In genomic region chr2:158600517-158600916, GRCm38 (mm10) we compare ENCODE assay signal across 21 mouse cellular contexts. TPM values are rescaled to one million over a fixed set of nuclear protein-coding genes. Genes with fewer than 3 reads are reported as not detected.
DNase-seq lines count a peak whose midpoint lies in the region; ATAC-seq lines count a peak whose summit lies in the region.
"Had no signal": no experiment of that assay in that cellular context is flagged by ENCODE, and none has a peak within 500 bp of the region (broad histone marks: within the 10 kb centered on the region; RNA-seq: fewer than 3 reads in every experiment).

No protein-coding gene starts in this region.

- H3K4me3 ChIP-seq in hindbrain, embryonic 13.5 days: no peak overlapping the region
- no peak overlapping the region for H3K4me3 ChIP-seq in hindbrain, embryonic 10.5 days
- no peak overlapping the region for H3K4me3 ChIP-seq in neural tube, embryonic 14.5 days (ENCODE audit: low read depth, low read length)
- H3K4me3 ChIP-seq in neural tube, embryonic 15.5 days (replicated peaks): no peak overlapping the region
- H3K4me3 ChIP-seq in forebrain, embryonic 14.5 days (ENCODE audit: low read depth, low read length): no peak overlapping the region
- H3K4me3 ChIP-seq: embryonic facial prominence, embryonic 12.5 days; heart, embryonic 10.5 days; hindbrain, embryonic 15.5 days had no signal

- no peak overlapping the region for H3K4me2 ChIP-seq in hindbrain, embryonic 13.5 days
- no peak overlapping the region for H3K4me2 ChIP-seq in neural tube, embryonic 14.5 days (ENCODE audit: low read depth, low read length)
- no peak overlapping the region for H3K4me2 ChIP-seq in neural tube, embryonic 15.5 days
- H3K4me2 ChIP-seq in forebrain, embryonic 14.5 days (ENCODE audit: low read length): no peak overlapping the region
- H3K4me2 ChIP-seq: embryonic facial prominence, embryonic 12.5 days; hindbrain, embryonic 15.5 days had no signal

- no peak for DNase-seq in hindbrain, embryonic 10.5 days (ENCODE audit: low spot score)
- DNase-seq in forebrain, embryonic 14.5 days (ENCODE audit: low spot score): no peak
- DNase-seq in ovary, postnatal 14 days (ENCODE audit: low spot score): no peak
- DNase-seq in kidney, postnatal 4 days: no peak
- DNase-seq: adrenal gland, adult 2 months; adrenal gland, postnatal 25 days; cerebellum, adult 2 months; cerebellum, postnatal 10 days; gastrocnemius, postnatal 10 days; heart, adult 18-20 months; heart, postnatal 10 days; heart, postnatal 4 days had no signal

- H3K9me3 ChIP-seq in hindbrain, embryonic 13.5 days: no peaks in the 10 kb centered on the region
- H3K9me3 ChIP-seq in hindbrain, embryonic 10.5 days: no peaks in the 10 kb centered on the region
- H3K9me3 ChIP-seq in neural tube, embryonic 14.5 days (ENCODE audit: control insufficient read depth, low read length): no peaks in the 10 kb centered on the region
- no peaks in the 10 kb centered on the region for H3K9me3 ChIP-seq in neural tube, embryonic 15.5 days (replicated peaks)
- H3K9me3 ChIP-seq in forebrain, embryonic 14.5 days (replicated peaks; ENCODE audit: control insufficient read depth, low read length): no peaks in the 10 kb centered on the region
- H3K9me3 ChIP-seq: embryonic facial prominence, embryonic 12.5 days; heart, embryonic 10.5 days; hindbrain, embryonic 15.5 days had no signal

- WGBS in hindbrain, embryonic 13.5 days: 32% methylated on average over 3 of the region's 3 CpGs
- 40% methylated on average over 3 of the region's 3 CpGs for WGBS in hindbrain, embryonic 10.5 days
- 8% methylated on average over 3 of the region's 3 CpGs for WGBS in neural tube, embryonic 14.5 days
- WGBS in neural tube, embryonic 15.5 days: 9% methylated on average over 3 of the region's 3 CpGs
- 13% methylated on average over 3 of the region's 3 CpGs for WGBS in forebrain, embryonic 14.5 days

- ATAC-seq in hindbrain, embryonic 13.5 days (ENCODE audit: low FRiP score): no peak
- ATAC-seq in neural tube, embryonic 14.5 days (ENCODE audit: low read depth): no peak
- no peak for ATAC-seq in neural tube, embryonic 15.5 days (ENCODE audit: low FRiP score)
- peak; percentile 74 for ATAC-seq in forebrain, embryonic 14.5 days
- ATAC-seq: inflammation-experienced regulatory T-cells, adult 6 months; intestine, postnatal 0 days had no signal

- peaks cover 50% of the 10 kb centered on the region for H3K27me3 ChIP-seq in hindbrain, embryonic 13.5 days
- peaks cover 98% of the 10 kb centered on the region for H3K27me3 ChIP-seq in hindbrain, embryonic 10.5 days (ENCODE audit: insufficient read depth, poor library complexity, severe bottlenecking)
- H3K27me3 ChIP-seq in neural tube, embryonic 14.5 days (ENCODE audit: control insufficient read depth, insufficient read depth, low read length): peaks cover 3% of the 10 kb centered on the region
- peaks cover 28% of the 10 kb centered on the region for H3K27me3 ChIP-seq in neural tube, embryonic 15.5 days (replicated peaks)
- H3K27me3 ChIP-seq in forebrain, embryonic 14.5 days (replicated peaks; ENCODE audit: control insufficient read depth, insufficient read depth, low read length): no peaks in the 10 kb centered on the region; the same call in 1 of the 2 replicates
- H3K27me3 ChIP-seq: hindbrain, embryonic 15.5 days had no signal

- H3K27ac ChIP-seq in hindbrain, embryonic 13.5 days: peak overlapping the region; percentile 69
- H3K27ac ChIP-seq in hindbrain, embryonic 10.5 days: no peak overlapping the region
- peak overlapping the region; percentile 44; the same call in 1 of the 2 replicates for H3K27ac ChIP-seq in neural tube, embryonic 14.5 days (ENCODE audit: low read depth, low read length)
- H3K27ac ChIP-seq in neural tube, embryonic 15.5 days (replicated peaks): no peak overlapping the region
- peak overlapping the region; percentile 69 for H3K27ac ChIP-seq in forebrain, embryonic 14.5 days (ENCODE audit: low read depth, low read length)
- H3K27ac ChIP-seq: embryonic facial prominence, embryonic 12.5 days; heart, embryonic 10.5 days had no signal

- no peaks in the 10 kb centered on the region for H3K36me3 ChIP-seq in hindbrain, embryonic 13.5 days
- no peaks in the 10 kb centered on the region for H3K36me3 ChIP-seq in hindbrain, embryonic 10.5 days
- H3K36me3 ChIP-seq in neural tube, embryonic 14.5 days (ENCODE audit: control insufficient read depth, insufficient read depth, low read length): no peaks in the 10 kb centered on the region
- no peaks in the 10 kb centered on the region for H3K36me3 ChIP-seq in neural tube, embryonic 15.5 days
- H3K36me3 ChIP-seq in forebrain, embryonic 14.5 days (ENCODE audit: control insufficient read depth, insufficient read depth, low read length): no peaks in the 10 kb centered on the region
- H3K36me3 ChIP-seq: embryonic facial prominence, embryonic 12.5 days; heart, embryonic 10.5 days; hindbrain, embryonic 15.5 days had no signal

- H3K4me1 ChIP-seq in hindbrain, embryonic 13.5 days (replicated peaks): peaks cover 76% of the 10 kb centered on the region
- peaks cover 16% of the 10 kb centered on the region for H3K4me1 ChIP-seq in hindbrain, embryonic 10.5 days (replicated peaks)
- peaks cover 12% of the 10 kb centered on the region for H3K4me1 ChIP-seq in neural tube, embryonic 14.5 days (ENCODE audit: control insufficient read depth, insufficient read depth, low read length)
- peaks cover 27% of the 10 kb centered on the region for H3K4me1 ChIP-seq in neural tube, embryonic 15.5 days
- peaks cover 11% of the 10 kb centered on the region for H3K4me1 ChIP-seq in forebrain, embryonic 14.5 days (ENCODE audit: control insufficient read depth, insufficient read depth, low read length)

- peak overlapping the region; percentile 1; the same call in 1 of the 2 replicates for H3K9ac ChIP-seq in hindbrain, embryonic 13.5 days
- no peak overlapping the region for H3K9ac ChIP-seq in neural tube, embryonic 14.5 days (replicated peaks; ENCODE audit: low read depth, low read length)
- no peak overlapping the region for H3K9ac ChIP-seq in neural tube, embryonic 15.5 days (replicated peaks)
- H3K9ac ChIP-seq in forebrain, embryonic 14.5 days (ENCODE audit: low read length): no peak overlapping the region
- H3K9ac ChIP-seq: embryonic facial prominence, embryonic 12.5 days; hindbrain, embryonic 15.5 days had no signal

RNA-seq across cellular contexts. Expression of gene Slc32a1, which starts 10.1 kb away (rescaled TPM):
- 6.6 and 8.1 TPM in 2 replicates for polyA plus RNA-seq in hindbrain, embryonic 13.5 days (2015; fragmentation: Nextera tagmentation; extraction: Ambion mirVana)
- polyA plus RNA-seq in hindbrain, embryonic 10.5 days (2016; fragmentation: Nextera tagmentation; extraction: Ambion mirVana): 0.35 and 1.4 TPM in 2 replicates
- polyA plus RNA-seq in neural tube, embryonic 14.5 days (2014; fragmentation: Nextera tagmentation; extraction: Ambion mirVana): 9.2 and 10.7 TPM in 2 replicates
- polyA plus RNA-seq in neural tube, embryonic 15.5 days (2015; fragmentation: Nextera tagmentation; extraction: Ambion mirVana): 9.7 and 11.1 TPM in 2 replicates
- polyA plus RNA-seq in forebrain, embryonic 14.5 days (2014; fragmentation: Nextera tagmentation; extraction: Ambion mirVana): 4.6 and 6.4 TPM in 2 replicates
- polyA plus RNA-seq: adrenal gland, adult 2 months; embryonic facial prominence, embryonic 12.5 days; heart, embryonic 10.5 days; heart, embryonic 14.5 days; inflammation-experienced regulatory T-cells, adult 6 months; intestine, postnatal 0 days had no signal

RNA-seq across cellular contexts. Expression of gene Actr5, which starts 24.2 kb away (rescaled TPM):
- polyA plus RNA-seq in hindbrain, embryonic 13.5 days (2015; fragmentation: Nextera tagmentation; extraction: Ambion mirVana): 12.4 and 12.6 TPM in 2 replicates
- 14.7 and 16.4 TPM in 2 replicates for polyA plus RNA-seq in hindbrain, embryonic 10.5 days (2016; fragmentation: Nextera tagmentation; extraction: Ambion mirVana)
- polyA plus RNA-seq in neural tube, embryonic 14.5 days (2014; fragmentation: Nextera tagmentation; extraction: Ambion mirVana): 12.9 TPM in 2 replicates
- polyA plus RNA-seq in neural tube, embryonic 15.5 days (2015; fragmentation: Nextera tagmentation; extraction: Ambion mirVana): 11.4 TPM in 2 replicates
- 10.4 and 12.8 TPM in 2 replicates for polyA plus RNA-seq in forebrain, embryonic 14.5 days (2014; fragmentation: Nextera tagmentation; extraction: Ambion mirVana)

Comparison
In these comparisons a context has a peak if more than half of its experiments do, and no peak if none do; other contexts are left out.
1. H3K27ac ChIP-seq: peak in hindbrain, embryonic 13.5 days (single experiment), neural tube, embryonic 14.5 days (single experiment) and forebrain, embryonic 14.5 days (single experiment); none in hindbrain, embryonic 10.5 days (single experiment) and neural tube, embryonic 15.5 days (single experiment).